Mouse (Mus musculus) neural tube, embryonic 13.5 days (tissue): ENCODE measurements around the gene Atp6v1g1. TPM values are rescaled to one million over a fixed set of nuclear protein-coding genes. Genes with fewer than 3 reads are reported as not detected.

Experiments used
- ATAC-seq: fragments of 200-750 bp; cut with Nextera tagmentation; 2 replicates; pipeline ENCODE4 v1.8.0; 2017; ENCODE audit warnings: low read depth, mild to moderate bottlenecking, moderate TSS enrichment, moderate library complexity
- H3K27ac ChIP-seq: fragments of 300-500 bp; sonication (generic); replicated peaks from 2 replicates; pipeline ENCODE4 v1.5.1; 2015; ENCODE audit warnings: moderate library complexity, mild to moderate bottlenecking, inconsistent platforms
- H3K27me3 ChIP-seq: fragments of 300-500 bp; sonication (generic); 2 replicates; pipeline ENCODE4 v1.6.1; 2015; ENCODE audit warnings: mild to moderate bottlenecking, inconsistent platforms
- H3K36me3 ChIP-seq: fragments of 300-500 bp; sonication (generic); 2 replicates; pipeline ENCODE4 v1.6.1; 2015; ENCODE audit warnings: mild to moderate bottlenecking, inconsistent platforms
- H3K4me1 ChIP-seq: fragments of 300-500 bp; sonication (generic); replicated peaks from 2 replicates; pipeline ENCODE4 v1.6.1; 2015; ENCODE audit warnings: inconsistent platforms
- H3K4me2 ChIP-seq: fragments of 300-500 bp; sonication (generic); 2 replicates; pipeline ENCODE4 v1.6.1; 2015; ENCODE audit warnings: inconsistent platforms, mild to moderate bottlenecking, moderate library complexity
- H3K4me3 ChIP-seq: fragments of 300-500 bp; sonication (generic); 2 replicates; pipeline ENCODE4 v1.5.1; 2015; ENCODE audit warnings: mild to moderate bottlenecking, inconsistent platforms
- H3K9ac ChIP-seq: fragments of 300-500 bp; sonication (generic); 2 replicates; pipeline ENCODE4 v1.6.1; 2015; ENCODE audit warnings: moderate library complexity, mild to moderate bottlenecking, inconsistent platforms
- H3K9me3 ChIP-seq: fragments of 300-500 bp; sonication (generic); 2 replicates; pipeline ENCODE4 v1.6.1; 2016; ENCODE audit warnings: inconsistent platforms
- WGBS: fragments of 180-500 bp; shearing (Covaris S2); methylation state at CpG from one replicate; pipeline ENCODE4 v1.1.7; 2015; 5-methylcytosine and 5-hydroxymethylcytosine counted together
- polyA plus RNA-seq: library from polyadenylated mRNA; unstranded; fragments of >200 nt; fragmentation: Nextera tagmentation; extraction: Ambion mirVana; gene quantifications from 2 replicates; pipeline ENCODE4 v1.2.1, GENCODE M21; 2015

The Atp6v1g1 gene
- polyA plus RNA-seq, 1 experiment from 2014 or later, result 499 TPM

GRCm38 (mm10) chr4:63552865-63553264 is 8.3 kb downstream of the Atp6v1g1 start:
- Histone ChIP-seq H3K36me3 (peaks cover 47% of the 10 kb centered on the region), H3K9ac (no peak overlapping the region), H3K4me1 (peaks cover 12% of the 10 kb centered on the region), H3K27ac (no peak overlapping the region), H3K27me3 (no peaks in the 10 kb centered on the region), H3K4me2 (no peak overlapping the region), H3K9me3 (no peaks in the 10 kb centered on the region), H3K4me3 (no peak overlapping the region)
- 78% methylated on average over 1 of the region's 1 CpGs for WGBS
- ATAC-seq, result no peak

- Histone ChIP-seq H3K4me1 (peaks cover 16% of the 10 kb centered on the region), H3K4me3 (no peak overlapping the region), H3K9me3 (no peaks in the 10 kb centered on the region), H3K36me3 (peaks cover 36% of the 10 kb centered on the region), H3K9ac (no peak overlapping the region), H3K27ac (no peak overlapping the region), H3K27me3 (no peaks in the 10 kb centered on the region), H3K4me2 (no peak overlapping the region)
- ATAC-seq, result no peak
- WGBS, result 22% methylated on average over 4 of the region's 4 CpGs
Observed at GRCm38 (mm10) chr4:63553789-63554576, 9.4 kb downstream of the Atp6v1g1 start.

GRCm38 (mm10) chr4:63554616-63555015 is 10.0 kb downstream of the Atp6v1g1 start:
- no peak for ATAC-seq
- Histone ChIP-seq H3K27me3 (no peaks in the 10 kb centered on the region), H3K36me3 (peaks cover 29% of the 10 kb centered on the region), H3K4me3 (no peak overlapping the region), H3K9ac (no peak overlapping the region), H3K4me2 (no peak overlapping the region), H3K27ac (no peak overlapping the region), H3K9me3 (no peaks in the 10 kb centered on the region), H3K4me1 (peaks cover 22% of the 10 kb centered on the region)
- WGBS, result 34% methylated on average over 3 of the region's 3 CpGs

- no peaks in the 10 kb centered on the region for H3K27me3 ChIP-seq
- no peaks in the 10 kb centered on the region for H3K9me3 ChIP-seq
- H3K4me2 ChIP-seq, result no peak overlapping the region
- ATAC-seq, result no peak
- 94% methylated on average over 2 of the region's 2 CpGs for WGBS
- no peak overlapping the region for H3K27ac ChIP-seq
- H3K36me3 ChIP-seq, result peaks cover 27% of the 10 kb centered on the region
- H3K9ac ChIP-seq, result no peak overlapping the region
- peaks cover 27% of the 10 kb centered on the region for H3K4me1 ChIP-seq
- H3K4me3 ChIP-seq, result no peak overlapping the region
Observed at GRCm38 (mm10) chr4:63555111-63555510, 10.5 kb downstream of the Atp6v1g1 start.

- H3K27me3 ChIP-seq, result no peaks in the 10 kb centered on the region
- no peaks in the 10 kb centered on the region for H3K9me3 ChIP-seq
- no peak overlapping the region for H3K4me3 ChIP-seq
- no peak for ATAC-seq
- no peak overlapping the region for H3K4me2 ChIP-seq
- no peak overlapping the region for H3K27ac ChIP-seq
- H3K36me3 ChIP-seq, result peaks cover 15% of the 10 kb centered on the region
- peaks cover 32% of the 10 kb centered on the region for H3K4me1 ChIP-seq
- WGBS, result 70% methylated on average over 5 of the region's 5 CpGs
- H3K9ac ChIP-seq, result no peak overlapping the region; the same call in 1 of the 2 replicates
Observed at GRCm38 (mm10) chr4:63556665-63557064, 12.1 kb downstream of the Atp6v1g1 start.

- 0 out of 2 replicates have a peak, but pooled peaks have one; percentile 16 for ATAC-seq
- H3K4me3 ChIP-seq, result no peak overlapping the region
- peaks cover 8% of the 10 kb centered on the region for H3K36me3 ChIP-seq
- no peaks in the 10 kb centered on the region for H3K9me3 ChIP-seq
- 22% methylated on average over 16 of the region's 16 CpGs for WGBS
- peaks cover 32% of the 10 kb centered on the region for H3K4me1 ChIP-seq
- no peak overlapping the region for H3K27ac ChIP-seq
- H3K9ac ChIP-seq, result no peak overlapping the region
- H3K27me3 ChIP-seq, result no peaks in the 10 kb centered on the region
- no peak overlapping the region for H3K4me2 ChIP-seq
Observed at GRCm38 (mm10) chr4:63557124-63558059, 12.8 kb downstream of the Atp6v1g1 start.

- Histone ChIP-seq H3K27ac (no peak within 1 kb of the TSS), H3K4me2 (peak within 1 kb of the TSS; percentile 78), H3K4me3 (peak within 1 kb of the TSS; percentile 63), H3K9ac (peak within 1 kb of the TSS; percentile 82), H3K9me3 (no peaks in the 10 kb centered on the region), H3K27me3 (no peaks in the 10 kb centered on the region), H3K36me3 (no peaks in the 10 kb centered on the region; the same call in 1 of the 2 replicates), H3K4me1 (peaks cover 32% of the 10 kb centered on the region)
- peak; percentile 70 for ATAC-seq
- under 1% methylated on average over 71 of the region's 81 CpGs for WGBS
Observed at GRCm38 (mm10) chr4:63558407-63559081, 14.0 kb downstream of the Atp6v1g1 start, which contains the start of gene Tmem268. TSS of gene Tmem268 (plus strand) at chr4:63558781.

- Histone ChIP-seq H3K9me3 (no peaks in the 10 kb centered on the region), H3K4me1 (peaks cover 32% of the 10 kb centered on the region), H3K27ac (no peak overlapping the region), H3K27me3 (no peaks in the 10 kb centered on the region), H3K9ac (peak overlapping the region; percentile 82), H3K4me2 (peak overlapping the region; percentile 78), H3K4me3 (peak overlapping the region; percentile 63), H3K36me3 (no peaks in the 10 kb centered on the region; the same call in 1 of the 2 replicates)
- WGBS, result 37% methylated on average over 9 of the region's 9 CpGs
- ATAC-seq, result peak; percentile 25; the same call in 1 of the 2 replicates
Observed at GRCm38 (mm10) chr4:63559127-63559697, 14.6 kb downstream of the Atp6v1g1 start.

GRCm38 (mm10) chr4:63560079-63560478 is 15.5 kb downstream of the Atp6v1g1 start:
- Histone ChIP-seq H3K4me3 (no peak overlapping the region), H3K27ac (no peak overlapping the region), H3K4me2 (no peak overlapping the region; the same call in 1 of the 2 replicates), H3K4me1 (peaks cover 32% of the 10 kb centered on the region), H3K36me3 (no peaks in the 10 kb centered on the region; the same call in 1 of the 2 replicates), H3K27me3 (no peaks in the 10 kb centered on the region), H3K9me3 (no peaks in the 10 kb centered on the region), H3K9ac (no peak overlapping the region)
- 62% methylated on average over 8 of the region's 8 CpGs for WGBS
- no peak for ATAC-seq

GRCm38 (mm10) chr4:63561861-63562675 is 17.5 kb downstream of the Atp6v1g1 start:
- H3K9me3 ChIP-seq, result no peaks in the 10 kb centered on the region
- 84% methylated on average over 7 of the region's 7 CpGs for WGBS
- no peak overlapping the region for H3K4me3 ChIP-seq
- peaks cover 31% of the 10 kb centered on the region for H3K4me1 ChIP-seq
- H3K9ac ChIP-seq, result no peak overlapping the region
- no peak for ATAC-seq
- no peaks in the 10 kb centered on the region for H3K27me3 ChIP-seq
- H3K36me3 ChIP-seq, result no peaks in the 10 kb centered on the region
- H3K27ac ChIP-seq, result no peak overlapping the region
- H3K4me2 ChIP-seq, result no peak overlapping the region

GRCm38 (mm10) chr4:63562742-63563141 is 18.2 kb downstream of the Atp6v1g1 start:
- ATAC-seq, result no peak
- Histone ChIP-seq H3K36me3 (no peaks in the 10 kb centered on the region), H3K9me3 (no peaks in the 10 kb centered on the region)

More at GRCm38 (mm10) chr4:63562742-63563141, 18.2 kb downstream of the Atp6v1g1 start:
- no peak overlapping the region for H3K4me2 ChIP-seq
- H3K4me3 ChIP-seq, result no peak overlapping the region
- no peak overlapping the region for H3K9ac ChIP-seq
- no peak overlapping the region for H3K27ac ChIP-seq
- 85% methylated on average over 4 of the region's 4 CpGs for WGBS
- H3K4me1 ChIP-seq, result peaks cover 24% of the 10 kb centered on the region
- H3K27me3 ChIP-seq, result no peaks in the 10 kb centered on the region
